In genomic region chr10:54076420-54076819, GRCm38 (mm10) we compare ENCODE assay signal across 8 mouse cellular contexts. TPM values are rescaled to one million over a fixed set of nuclear protein-coding genes. Genes with fewer than 3 reads are reported as not detected.
DNase-seq lines count a peak whose midpoint lies in the region; ATAC-seq and TF ChIP-seq lines count a peak whose summit lies in the region.

Gene Man1a (minus strand): TSS chr10:54076609.

- no peaks in the 10 kb centered on the region for H3K27me3 ChIP-seq in kidney, adult 2 months (replicated peaks; ENCODE audit: control insufficient read depth, insufficient read depth, low read length)
- no peaks in the 10 kb centered on the region for H3K27me3 ChIP-seq in hindbrain, postnatal 0 days (ENCODE audit: insufficient read depth, low read length)
- H3K27me3 ChIP-seq in liver, embryonic 13.5 days: 0 out of 2 replicates have a peak, but pooled peaks cover 4% of the 10 kb centered on the region

- peak within 1 kb of the TSS; percentile 80 for H3K4me3 ChIP-seq in kidney, adult 2 months (ENCODE audit: insufficient read depth, low read depth, low read length)
- H3K4me3 ChIP-seq in bone marrow macrophage, adult 2 months (ENCODE audit: insufficient read depth, low read length): peak within 1 kb of the TSS; percentile 92
- H3K4me3 ChIP-seq in hindbrain, postnatal 0 days (ENCODE audit: low read length): peak within 1 kb of the TSS; percentile 80
- H3K4me3 ChIP-seq in liver, embryonic 13.5 days (replicated peaks): peak within 1 kb of the TSS; percentile 99

- H3K27ac ChIP-seq in kidney, adult 2 months (ENCODE audit: insufficient read depth, low read depth, low read length): peak within 1 kb of the TSS; percentile 84
- H3K27ac ChIP-seq in bone marrow macrophage, adult 2 months (ENCODE audit: insufficient read depth, low read depth, low read length): peak within 1 kb of the TSS; percentile 34
- 0 out of 2 replicates have a peak within 1 kb of the TSS, but pooled peaks have one; percentile 32 for H3K27ac ChIP-seq in hindbrain, postnatal 0 days
- H3K27ac ChIP-seq in liver, embryonic 13.5 days: peak within 1 kb of the TSS; percentile 83

- peak within 1 kb of the TSS; percentile 99 for H3K4me2 ChIP-seq in hindbrain, postnatal 0 days (ENCODE audit: low read depth, low read length)
- H3K4me2 ChIP-seq in liver, embryonic 13.5 days: peak within 1 kb of the TSS; percentile 92

- intact Hi-C loops in gastrocnemius, postnatal 14 days (cut with DNase I; ENCODE audit: low total_unique reads): no loop called here

- ATAC-seq in hindbrain, postnatal 0 days: no peak
- ATAC-seq in liver, embryonic 13.5 days (ENCODE audit: low read depth): no peak

- TF ChIP-seq POLR2A in kidney, adult 2 months (IDR thresholded peaks at IDR 0.05; ENCODE audit: low read depth, low read length): no peak
- TF ChIP-seq POLR2A in bone marrow macrophage, adult 2 months (IDR thresholded peaks at IDR 0.05; ENCODE audit: borderline replicate concordance, low read depth, low read length): no peak

- H3K36me3 ChIP-seq in kidney, adult 2 months (ENCODE audit: control insufficient read depth, insufficient read depth, low read length): no peaks in the 10 kb centered on the region
- no peaks in the 10 kb centered on the region for H3K36me3 ChIP-seq in hindbrain, postnatal 0 days (ENCODE audit: insufficient read depth, low read length)
- peaks cover 4% of the 10 kb centered on the region; the same call in 1 of the 2 replicates for H3K36me3 ChIP-seq in liver, embryonic 13.5 days

- H3K9me3 ChIP-seq in hindbrain, postnatal 0 days (ENCODE audit: low read length): no peaks in the 10 kb centered on the region
- H3K9me3 ChIP-seq in liver, embryonic 13.5 days (replicated peaks): no peaks in the 10 kb centered on the region

- peaks cover 10% of the 10 kb centered on the region; the same call in 1 of the 2 replicates for H3K4me1 ChIP-seq in kidney, adult 2 months (ENCODE audit: control insufficient read depth, insufficient read depth, low read length)
- peaks cover 21% of the 10 kb centered on the region for H3K4me1 ChIP-seq in bone marrow macrophage, adult 2 months (ENCODE audit: control insufficient read depth, insufficient read depth, low read length)
- H3K4me1 ChIP-seq in hindbrain, postnatal 0 days (ENCODE audit: insufficient read depth, low read length): no peaks in the 10 kb centered on the region
- H3K4me1 ChIP-seq in liver, embryonic 13.5 days (replicated peaks): peaks cover 37% of the 10 kb centered on the region

- peak; percentile 19 for DNase-seq in kidney, adult 2 months
- DNase-seq in kidney, adult 8-10 months: no peak
- DNase-seq in gastrocnemius, postnatal 14 days: peak; percentile 8
- DNase-seq in hindbrain, postnatal 0 days (ENCODE audit: low spot score): peak; percentile 28
- DNase-seq in liver, embryonic 13.5 days: no peak
- DNase-seq in neural tube, embryonic 10.5 days (ENCODE audit: extremely low spot score, low spot score): peak; percentile 18
- DNase-seq in T-cell, adult 2 months (ENCODE audit: low spot score): no peak

- TF ChIP-seq CTCF in kidney, adult 2 months (conservative IDR thresholded peaks at IDR 0.05; ENCODE audit: insufficient read depth, insufficient read length, low read depth, low read length): no peak
- no peak for TF ChIP-seq CTCF in bone marrow macrophage, adult 2 months (IDR thresholded peaks at IDR 0.05; ENCODE audit: low read depth, low read length)
- no peak for TF ChIP-seq CTCF in hindbrain, postnatal 0 days (IDR thresholded peaks at IDR 0.05; ENCODE audit: low read depth)

- H3K9ac ChIP-seq in hindbrain, postnatal 0 days (replicated peaks; ENCODE audit: low read length): peak within 1 kb of the TSS; percentile 62
- peak within 1 kb of the TSS; percentile 99 for H3K9ac ChIP-seq in liver, embryonic 13.5 days

- 10% methylated on average over 4 of the region's 4 CpGs for WGBS in kidney, adult 2 months
- 7% methylated on average over 4 of the region's 4 CpGs for WGBS in hindbrain, postnatal 0 days
- 15% methylated on average over 4 of the region's 4 CpGs for WGBS in liver, embryonic 13.5 days (ENCODE audit: insufficient replicate concordance)

RNA-seq across cellular contexts. Expression of gene Man1a, which starts in this region (rescaled TPM):
- polyA plus RNA-seq in kidney, adult 2 months (2012; rRNA removed): 30.5 and 33.4 TPM in 2 replicates
- polyA plus RNA-seq in bone marrow macrophage, adult 2 months (2012; ENCODE audit: insufficient read depth, insufficient read length, missing spikeins): 119 and 127 TPM in 2 replicates
- 10 to 100 TPM; 15.4 to 18.1 TPM for total RNA-seq in gastrocnemius, postnatal 14 days (2021)
- 15.1 and 16.1 TPM in 2 replicates for total RNA-seq in hindbrain, postnatal 0 days (2014; rRNA removed)
- 4.2 and 4.3 TPM in 2 replicates for polyA plus RNA-seq in hindbrain, postnatal 0 days (2015; fragmentation: Nextera tagmentation; extraction: Ambion mirVana)
- polyA plus RNA-seq in liver, embryonic 13.5 days (2015; fragmentation: Nextera tagmentation; extraction: Ambion mirVana): 8.2 and 11.2 TPM in 2 replicates

Comparison
In these comparisons a context has a peak if more than half of its experiments do, and no peak if none do; other contexts are left out.
1. DNase-seq: peak in kidney, adult 2 months (single experiment), gastrocnemius, postnatal 14 days (single experiment), hindbrain, postnatal 0 days (single experiment) and neural tube, embryonic 10.5 days (single experiment); none in kidney, adult 8-10 months (0 of 2), liver, embryonic 13.5 days (single experiment) and T-cell, adult 2 months (single experiment).
2. H3K27ac ChIP-seq: peak in every context shown above with its lines; median percentile 84 in kidney, adult 2 months; 83 in liver, embryonic 13.5 days; 34 in bone marrow macrophage, adult 2 months; 32 in hindbrain, postnatal 0 days.
3. Peak in every context shown above with its lines, with median percentiles within 50 percentile points of each other: H3K4me3 ChIP-seq.